Mouse (Mus musculus): ENCODE measurements at regions not wholly inside any gene's neighbourhood (a gene's known extent, or its start where the extent isn't known, plus 50 kb on each side); places are given as distances from the start of the nearest gene placed in this dataset.

- DNase-seq = no peak
These were observed 150.2 kb upstream of the Ccn2 start for GRCm38 (mm10) chr10:24445036-24445435.

- DNase-seq = no peak
These were observed 149.1 kb upstream of the Ccn2 start for GRCm38 (mm10) chr10:24446168-24446567.

- no peak for DNase-seq
These were observed 148.1 kb upstream of the Ccn2 start for GRCm38 (mm10) chr10:24447135-24447534.

GRCm38 (mm10) chr10:24448001-24448561 lies 147.2 kb upstream of the Ccn2 start:
- DNase-seq = no peak

- DNase-seq = no peak
These were observed 141.7 kb upstream of the Ccn2 start for GRCm38 (mm10) chr10:24453507-24453906.

GRCm38 (mm10) chr10:24458667-24459066 lies 136.6 kb upstream of the Ccn2 start:
- no peak for DNase-seq

GRCm38 (mm10) chr10:24463873-24464272 lies 131.4 kb upstream of the Ccn2 start:
- DNase-seq = no peak

- no peak for DNase-seq
These were observed 130.9 kb upstream of the Ccn2 start for GRCm38 (mm10) chr10:24464377-24464776.

GRCm38 (mm10) chr10:24469741-24470140 lies 125.5 kb upstream of the Ccn2 start:
- DNase-seq = no peak

GRCm38 (mm10) chr10:24471521-24471920 lies 123.7 kb upstream of the Ccn2 start:
- no peak for DNase-seq

GRCm38 (mm10) chr10:24476288-24476687 lies 119.0 kb upstream of the Ccn2 start:
- DNase-seq = no peak

GRCm38 (mm10) chr10:24478535-24478934 lies 116.7 kb upstream of the Ccn2 start:
- DNase-seq = no peak

- no peak for DNase-seq
These were observed 116.1 kb upstream of the Ccn2 start for GRCm38 (mm10) chr10:24479148-24479547.

GRCm38 (mm10) chr10:24481926-24482612 lies 113.2 kb upstream of the Ccn2 start:
- peak; percentile 36 for DNase-seq

- DNase-seq = peak; percentile 11
These were observed 112.2 kb upstream of the Ccn2 start for GRCm38 (mm10) chr10:24483053-24483452.

GRCm38 (mm10) chr10:24484101-24484660 lies 111.1 kb upstream of the Ccn2 start:
- no peak for DNase-seq

- no peak for DNase-seq
These were observed 109.8 kb upstream of the Ccn2 start for GRCm38 (mm10) chr10:24485461-24485860.

- no peak for DNase-seq
These were observed 109.0 kb upstream of the Ccn2 start for GRCm38 (mm10) chr10:24486224-24486623.

- DNase-seq = no peak
These were observed 107.3 kb upstream of the Ccn2 start for GRCm38 (mm10) chr10:24487915-24488314.

GRCm38 (mm10) chr10:24490432-24490831 lies 104.8 kb upstream of the Ccn2 start:
- no peak for DNase-seq

GRCm38 (mm10) chr10:24491848-24492247 lies 103.4 kb upstream of the Ccn2 start:
- no peak for DNase-seq

GRCm38 (mm10) chr10:24493392-24493791 lies 101.8 kb upstream of the Ccn2 start:
- DNase-seq = no peak

GRCm38 (mm10) chr10:24493936-24494335 lies 101.3 kb upstream of the Ccn2 start:
- no peak for DNase-seq

GRCm38 (mm10) chr10:24519795-24520512 lies 75.3 kb upstream of the Ccn2 start:
- no peak for DNase-seq
